Mouse (Mus musculus): Measurements from ENCODE around the gene Tsn. TPM values are rescaled to one million over a fixed set of nuclear protein-coding genes. Genes with fewer than 3 reads are reported as not detected.

The Tsn gene
- polyA plus RNA-seq, 1 experiment from 2014 or later: 176 TPM

Other genes starting within 250 kb of the Tsn start
- 0.05 TPM in 1 of 2 replicates, not detected in the other for gene Gm29106, start 135.2 kb downstream of the Tsn start, polyA plus RNA-seq (2015; fragmentation: Nextera tagmentation; extraction: Ambion mirVana)
- gene Nifk, start 10.1 kb upstream of the Tsn start, polyA plus RNA-seq (2015; fragmentation: Nextera tagmentation; extraction: Ambion mirVana): 43.7 and 52.1 TPM in 2 replicates
- 86.8 and 101 TPM in 2 replicates for gene Clasp1, start 77.3 kb upstream of the Tsn start, polyA plus RNA-seq (2015; fragmentation: Nextera tagmentation; extraction: Ambion mirVana)